Mouse (Mus musculus) olfactory bulb, adult 2 months (tissue): Measurements from ENCODE around the gene Kcnj1. TPM values are rescaled to one million over a fixed set of nuclear protein-coding genes. Genes with fewer than 3 reads are reported as not detected.

Experiments used
- H3K27ac ChIP-seq: fragments of 200-500 bp; 2 replicates; pipeline ENCODE4 v1.5.1; 2012; ENCODE audit warnings: low read depth, low read length; ENCODE audit not compliant: insufficient read depth
- H3K4me1 ChIP-seq: fragments of 200-500 bp; 2 replicates; pipeline ENCODE4 v1.6.1; 2012; ENCODE audit warnings: low read length; ENCODE audit not compliant: control insufficient read depth, insufficient read depth
- H3K4me3 ChIP-seq: fragments of 200-500 bp; 2 replicates; pipeline ENCODE4 v1.5.1; 2012; ENCODE audit warnings: mild to moderate bottlenecking, low read depth, low read length, moderate library complexity; ENCODE audit not compliant: insufficient read depth
- CTCF ChIP-seq: fragments of 200-500 bp; IDR thresholded peaks from 2 replicates; pipeline ENCODE4 v1.5.1; 2012; ENCODE audit warnings: low read depth, mild to moderate bottlenecking, low read length, moderate library complexity; ENCODE audit not compliant: insufficient read depth
- POLR2A ChIP-seq: fragments of 200-500 bp; IDR thresholded peaks from 2 replicates; pipeline ENCODE4 v1.6.1; 2012; ENCODE audit warnings: mild to moderate bottlenecking, low read depth, low read length, moderate library complexity; ENCODE audit not compliant: insufficient read depth
- WGBS: fragments of 180-500 bp; shearing (Covaris S2); methylation state at CpG from one replicate; pipeline ENCODE4 v1.1.7; 2018; 5-methylcytosine and 5-hydroxymethylcytosine counted together
- polyA plus RNA-seq: library from polyadenylated mRNA; stranded (reverse); fragments of >200 nt; gene quantifications from 2 replicates; pipeline ENCODE4 v1.2.4, GENCODE M21; 2012; ENCODE audit warnings: low replicate concordance; ENCODE audit not compliant: missing spikeins, insufficient read depth, insufficient read length

The Kcnj1 gene
- polyA plus RNA-seq, 1 experiment, result not detected

DNA sequence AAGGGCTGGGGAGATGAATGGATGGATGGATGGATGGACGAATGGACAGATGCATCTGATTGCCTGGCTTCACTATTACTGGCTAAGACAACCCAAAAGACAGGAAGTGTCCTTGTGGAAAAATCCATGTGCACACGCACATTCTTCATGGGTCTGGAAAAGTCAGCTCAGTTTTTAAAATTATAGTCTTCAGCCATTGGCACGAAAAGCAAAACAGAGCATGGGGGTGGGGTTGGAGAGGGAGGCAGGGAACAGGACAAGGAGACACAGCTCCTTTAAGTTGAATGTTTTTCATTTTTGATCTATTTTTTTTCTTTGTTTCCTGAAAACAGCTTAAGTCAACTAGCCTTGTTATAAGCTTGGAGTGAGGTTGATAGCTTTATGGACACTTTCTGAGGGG lies 58.8 kb downstream of the Kcnj1 start:
- WGBS, result 72% methylated on average over 3 of the region's 3 CpGs
- Histone ChIP-seq H3K4me3 (no peak overlapping the region), H3K27ac (no peak overlapping the region), H3K4me1 (no peaks in the 10 kb centered on the region)
- TF ChIP-seq POLR2A (no peak), CTCF (no peak)

DNA sequence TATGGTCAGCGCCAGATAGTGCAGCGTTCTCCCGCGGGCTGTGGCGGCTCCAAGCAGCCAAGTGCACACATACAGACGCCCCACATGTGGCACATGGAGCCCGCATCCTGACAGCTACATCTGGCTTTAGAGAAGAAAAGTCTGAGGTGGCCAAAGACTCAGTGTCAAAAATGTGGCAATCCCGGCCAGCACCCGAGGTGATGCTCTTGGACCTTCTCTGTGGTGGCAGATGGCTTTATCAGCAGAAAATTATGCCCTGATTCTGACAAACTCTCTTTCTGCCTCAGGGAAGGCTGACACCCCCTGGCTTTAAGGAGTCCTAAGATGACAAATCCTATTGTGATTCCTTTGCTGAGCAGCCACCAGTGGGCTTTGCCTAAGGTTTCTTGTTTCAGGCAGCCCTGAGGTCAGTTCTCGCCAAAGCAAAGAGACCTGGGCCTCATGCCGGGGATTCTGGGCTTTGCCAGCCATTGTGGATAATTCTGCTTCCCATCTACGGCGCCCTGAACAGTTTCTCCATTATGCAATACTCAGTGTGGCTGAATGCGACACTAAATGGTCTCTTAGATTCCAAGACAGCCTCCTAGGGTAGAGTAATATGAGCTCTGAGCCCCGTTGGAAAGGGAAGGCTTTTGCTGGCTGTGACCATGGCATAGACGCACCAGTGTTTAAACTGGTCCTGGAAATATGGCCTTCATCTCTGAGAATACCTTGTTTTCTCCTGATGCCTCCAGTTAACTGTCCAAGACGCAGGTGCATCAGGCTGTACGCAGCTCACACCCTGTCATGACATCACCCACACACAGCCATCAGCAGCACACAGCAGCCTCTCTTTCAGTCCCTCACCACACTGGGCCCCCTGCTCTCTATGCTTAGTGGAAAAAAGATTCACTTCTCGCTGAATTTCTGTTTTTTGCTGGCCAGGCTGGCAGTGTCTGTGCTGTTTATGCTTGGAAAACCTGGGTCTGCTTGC lies 62.2 kb downstream of the Kcnj1 start:
- TF ChIP-seq CTCF (no peak), POLR2A (no peak)
- 63% methylated on average over 19 of the region's 19 CpGs for WGBS
- Histone ChIP-seq H3K27ac (no peak overlapping the region), H3K4me3 (no peak overlapping the region), H3K4me1 (no peaks in the 10 kb centered on the region)

DNA sequence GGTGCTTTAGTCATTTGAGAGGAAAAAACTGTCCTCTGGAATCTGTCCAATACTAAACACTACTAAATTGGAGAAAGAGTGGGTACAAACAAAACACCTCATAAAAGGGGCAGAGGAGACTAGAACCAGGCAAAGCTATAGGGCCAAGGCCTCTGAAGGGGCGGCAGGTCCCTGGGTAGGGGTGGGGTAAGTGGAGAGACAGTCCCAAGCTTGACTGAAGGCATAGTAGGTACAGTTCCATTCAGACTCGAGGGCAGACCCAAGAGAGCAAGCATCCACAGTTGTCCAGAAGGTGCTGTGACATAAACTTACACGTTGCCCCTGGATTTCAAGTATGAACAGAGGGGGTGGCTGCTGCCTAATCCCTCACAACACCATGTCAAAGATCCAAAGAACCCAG lies 70.8 kb downstream of the Kcnj1 start:
- WGBS, result 80% methylated on average over 3 of the region's 3 CpGs
- TF ChIP-seq CTCF, result no peak
- Histone ChIP-seq H3K27ac (no peak overlapping the region), H3K4me1 (no peaks in the 10 kb centered on the region), H3K4me3 (no peak overlapping the region)

DNA sequence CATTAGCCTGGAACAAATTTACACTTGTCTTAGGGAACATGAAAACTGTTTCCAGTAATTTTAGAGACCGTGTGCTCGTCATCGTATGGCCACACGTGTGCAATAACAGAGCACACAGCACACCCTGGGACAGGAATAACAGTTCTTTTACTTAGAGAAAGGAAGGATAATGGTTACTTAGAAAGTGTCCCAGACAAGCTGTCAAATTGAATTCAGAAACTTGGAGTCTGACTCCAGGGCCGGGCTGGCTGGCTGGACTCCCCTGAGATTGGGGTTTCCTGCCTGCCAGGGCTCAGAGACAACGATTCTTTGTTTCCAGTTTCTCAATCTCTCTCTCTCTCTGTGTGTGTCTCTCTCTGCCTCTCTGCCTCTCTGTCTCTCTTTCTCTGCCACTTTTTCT lies 71.5 kb downstream of the Kcnj1 start:
- Histone ChIP-seq H3K27ac (no peak overlapping the region), H3K4me1 (no peaks in the 10 kb centered on the region), H3K4me3 (no peak overlapping the region)
- TF ChIP-seq CTCF, result no peak
- TF ChIP-seq POLR2A, result no peak
- 38% methylated on average over 6 of the region's 6 CpGs for WGBS

DNA sequence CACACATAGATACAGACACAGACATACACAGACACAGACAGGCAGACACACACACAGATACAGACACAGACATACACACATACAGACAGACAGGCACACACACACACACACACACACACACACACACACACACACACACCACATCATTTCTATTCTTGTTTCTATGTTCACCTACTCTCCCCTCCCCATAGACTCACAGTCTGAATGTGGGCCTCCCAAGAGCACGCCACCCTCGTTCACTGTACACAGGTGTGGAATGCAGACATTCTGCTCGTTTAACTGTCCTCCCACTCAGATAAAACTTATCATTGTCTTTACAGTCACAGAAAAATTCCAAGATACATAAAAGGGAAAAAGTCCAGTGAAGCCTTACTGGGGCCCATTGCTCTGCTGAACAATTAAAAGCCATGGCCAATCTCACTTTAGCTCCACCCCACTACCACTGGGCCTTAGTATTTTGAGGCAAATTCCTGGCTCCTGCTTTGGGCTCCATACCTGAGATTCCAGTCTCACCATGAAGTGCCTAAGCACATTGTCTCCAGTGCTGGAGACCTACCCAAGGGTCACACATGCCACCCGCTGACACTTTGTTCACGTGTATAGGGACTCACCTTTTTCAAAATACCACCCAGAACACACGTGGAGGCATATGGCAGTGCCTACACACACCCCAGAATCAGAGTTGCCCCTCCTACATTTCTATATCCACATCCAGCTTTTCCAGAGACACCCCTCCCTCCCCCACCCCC lies 72.3 kb downstream of the Kcnj1 start:
- H3K4me3 ChIP-seq, result no peak overlapping the region
- no peak for TF ChIP-seq POLR2A
- no peak for TF ChIP-seq CTCF
- no peak overlapping the region for H3K27ac ChIP-seq
- H3K4me1 ChIP-seq, result no peaks in the 10 kb centered on the region
- WGBS, result 85% methylated on average over 6 of the region's 6 CpGs

DNA sequence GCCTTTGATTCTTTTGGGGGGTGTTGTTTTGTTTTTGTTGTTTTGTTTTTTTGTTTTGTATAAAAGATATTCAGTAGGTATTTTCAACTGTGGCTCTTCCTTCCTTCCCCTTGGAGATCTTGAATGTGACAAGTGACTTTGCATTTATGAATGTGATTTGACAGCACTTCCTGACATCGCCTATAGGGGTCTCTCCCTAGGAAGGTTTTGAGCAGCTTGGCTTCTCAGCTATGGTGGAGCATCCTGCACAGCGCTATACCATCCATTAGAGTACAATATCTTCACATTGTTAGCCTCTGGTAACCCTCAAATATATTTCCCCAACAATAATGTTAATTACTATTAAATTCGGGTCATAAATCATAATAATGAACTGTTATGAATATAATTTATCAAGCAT lies 73.5 kb downstream of the Kcnj1 start:
- WGBS, result 74% methylated on average over 3 of the region's 3 CpGs
- Histone ChIP-seq H3K27ac (no peak overlapping the region), H3K4me1 (no peaks in the 10 kb centered on the region), H3K4me3 (no peak overlapping the region)
- TF ChIP-seq CTCF (no peak), POLR2A (no peak)

DNA sequence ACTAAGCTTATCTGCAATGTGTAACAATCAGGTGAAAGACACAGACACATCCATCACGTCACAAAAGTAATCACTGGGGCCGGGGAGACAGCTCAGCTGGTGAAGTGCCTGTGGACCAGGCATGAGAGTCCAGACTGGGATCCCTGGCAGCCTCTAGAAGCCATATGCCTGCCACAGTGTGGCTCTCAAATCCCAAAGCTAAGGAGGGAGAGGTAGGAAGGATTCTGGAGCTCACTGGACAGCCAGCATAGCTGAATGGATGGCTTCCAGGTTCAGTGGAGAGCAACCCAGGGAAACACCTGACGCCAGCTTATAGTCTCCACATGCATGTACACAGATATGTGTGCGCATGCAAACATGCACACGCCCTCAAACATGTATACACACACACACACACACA lies 76.5 kb downstream of the Kcnj1 start:
- no peaks in the 10 kb centered on the region for H3K4me1 ChIP-seq
- no peak overlapping the region for H3K4me3 ChIP-seq
- no peak overlapping the region for H3K27ac ChIP-seq
- TF ChIP-seq POLR2A (no peak), CTCF (no peak)
- WGBS, result 96% methylated on average over 5 of the region's 5 CpGs

Other genes starting within 250 kb of the Kcnj1 start
- not detected in 2 replicates for gene Kcnj5, start 28.1 kb upstream of the Kcnj1 start, polyA plus RNA-seq
- gene Fli1, start 170.4 kb downstream of the Kcnj1 start, polyA plus RNA-seq, result not detected in 2 replicates